In genomic region chr13:24965846-24966201, GRCm38 (mm10) we compare ENCODE assay signal across 8 mouse cellular contexts. TPM values are rescaled to one million over a fixed set of nuclear protein-coding genes. Genes with fewer than 3 reads are reported as not detected.
DNase-seq lines count a peak whose midpoint lies in the region; ATAC-seq and TF ChIP-seq lines count a peak whose summit lies in the region.

No protein-coding gene starts in this region.

- ATAC-seq in kidney, embryonic 15.5 days (replicated peaks; ENCODE audit: low FRiP score) = peak; percentile 49; the same call in 1 of the 2 replicates
- no peak for ATAC-seq in limb, embryonic 11.5 days (ENCODE audit: insufficient number of reproducible peaks, low FRiP score, low TSS enrichment, low read depth)
- ATAC-seq in neural tube, embryonic 14.5 days (ENCODE audit: low read depth) = peak; percentile 41

- 27% methylated on average over 5 of the region's 5 CpGs for WGBS in kidney, embryonic 15.5 days
- 37% methylated on average over 5 of the region's 5 CpGs for WGBS in limb, embryonic 11.5 days
- WGBS in neural tube, embryonic 14.5 days = 36% methylated on average over 5 of the region's 5 CpGs

- H3K4me2 ChIP-seq in kidney, embryonic 15.5 days = peak overlapping the region; percentile 56
- peak overlapping the region; percentile 34 for H3K4me2 ChIP-seq in limb, embryonic 11.5 days (ENCODE audit: low read depth, severe bottlenecking)
- H3K4me2 ChIP-seq in neural tube, embryonic 14.5 days (ENCODE audit: low read depth, low read length) = peak overlapping the region; percentile 37

- TF ChIP-seq POLR2A in embryonic fibroblast, embryonic 13.5 days (IDR thresholded peaks at IDR 0.05; ENCODE audit: low read depth, low read length) = no peak

- H3K9me3 ChIP-seq in kidney, embryonic 15.5 days (replicated peaks) = no peaks in the 10 kb centered on the region
- no peaks in the 10 kb centered on the region for H3K9me3 ChIP-seq in limb, embryonic 11.5 days (ENCODE audit: control insufficient read depth, low read length)
- H3K9me3 ChIP-seq in neural tube, embryonic 14.5 days (ENCODE audit: control insufficient read depth, low read length) = no peaks in the 10 kb centered on the region

- H3K9ac ChIP-seq in kidney, embryonic 15.5 days = no peak overlapping the region
- H3K9ac ChIP-seq in limb, embryonic 11.5 days (ENCODE audit: low read length) = no peak overlapping the region
- H3K9ac ChIP-seq in neural tube, embryonic 14.5 days (replicated peaks; ENCODE audit: low read depth, low read length) = no peak overlapping the region

- no peak for TF ChIP-seq CTCF in embryonic fibroblast, embryonic 13.5 days (IDR thresholded peaks at IDR 0.05; ENCODE audit: borderline replicate concordance, insufficient read depth, low read length)

- no peaks in the 10 kb centered on the region for H3K36me3 ChIP-seq in kidney, embryonic 15.5 days
- no peaks in the 10 kb centered on the region for H3K36me3 ChIP-seq in limb, embryonic 11.5 days (ENCODE audit: control insufficient read depth, insufficient read depth, low read length)
- H3K36me3 ChIP-seq in neural tube, embryonic 14.5 days (ENCODE audit: control insufficient read depth, insufficient read depth, low read length) = no peaks in the 10 kb centered on the region

- peaks cover 12% of the 10 kb centered on the region for H3K4me1 ChIP-seq in kidney, embryonic 15.5 days
- H3K4me1 ChIP-seq in embryonic fibroblast, embryonic 13.5 days (ENCODE audit: control insufficient read depth, insufficient read depth, low read length) = no peaks in the 10 kb centered on the region
- H3K4me1 ChIP-seq in limb, embryonic 11.5 days (ENCODE audit: control insufficient read depth, insufficient read depth, low read length) = no peaks in the 10 kb centered on the region
- no peaks in the 10 kb centered on the region for H3K4me1 ChIP-seq in neural tube, embryonic 14.5 days (ENCODE audit: control insufficient read depth, insufficient read depth, low read length)

- no peak overlapping the region for H3K27ac ChIP-seq in kidney, embryonic 15.5 days
- H3K27ac ChIP-seq in embryonic fibroblast, embryonic 13.5 days (ENCODE audit: insufficient read depth, low read length) = no peak overlapping the region
- no peak overlapping the region for H3K27ac ChIP-seq in limb, embryonic 11.5 days (replicated peaks; ENCODE audit: low read depth, low read length)
- no peak overlapping the region for H3K27ac ChIP-seq in neural tube, embryonic 14.5 days (ENCODE audit: low read depth, low read length)

- H3K4me3 ChIP-seq in kidney, embryonic 15.5 days (replicated peaks) = peak overlapping the region; percentile 38
- H3K4me3 ChIP-seq in embryonic fibroblast, embryonic 13.5 days (ENCODE audit: insufficient read depth, low read length) = peak overlapping the region; percentile 24
- 0 out of 2 replicates have a peak overlapping the region, but pooled peaks have one; percentile 8 for H3K4me3 ChIP-seq in limb, embryonic 11.5 days (ENCODE audit: low read depth, low read length)
- peak overlapping the region; percentile 25; the same call in 1 of the 2 replicates for H3K4me3 ChIP-seq in neural tube, embryonic 14.5 days (ENCODE audit: low read depth, low read length)

- no peaks in the 10 kb centered on the region for H3K27me3 ChIP-seq in kidney, embryonic 15.5 days
- H3K27me3 ChIP-seq in limb, embryonic 11.5 days (ENCODE audit: control insufficient read depth, insufficient read depth, low read length) = no peaks in the 10 kb centered on the region
- no peaks in the 10 kb centered on the region for H3K27me3 ChIP-seq in neural tube, embryonic 14.5 days (ENCODE audit: control insufficient read depth, insufficient read depth, low read length)

- DNase-seq in kidney, postnatal 14 days = no peak
- DNase-seq in limb, embryonic 11.5 days (ENCODE audit: low spot score) = no peak
- DNase-seq in right cerebral cortex, postnatal 10 days (ENCODE audit: low spot score in 2 of 2) = no peak
- no peak for DNase-seq in right cerebral cortex, postnatal 36 days (ENCODE audit: low spot score in 2 of 2)
- DNase-seq in urinary bladder, adult 2 months (ENCODE audit: low spot score) = no peak

RNA-seq across cellular contexts. Expression of gene Gpld1, which starts 22.9 kb away (rescaled TPM):
- 0.84 and 1.2 TPM in 2 replicates for polyA plus RNA-seq in kidney, embryonic 15.5 days (2015; fragmentation: Nextera tagmentation; extraction: Ambion mirVana)
- 0.45 and 1.1 TPM in 2 replicates for polyA plus RNA-seq in embryonic fibroblast, embryonic 13.5 days (2011; ENCODE audit: insufficient read length, low read depth, missing spikeins)
- 0.25 and 0.34 TPM in 2 replicates for polyA plus RNA-seq in limb, embryonic 11.5 days (2014; fragmentation: Nextera tagmentation; extraction: Ambion mirVana)
- polyA plus RNA-seq in neural tube, embryonic 14.5 days (2014; fragmentation: Nextera tagmentation; extraction: Ambion mirVana) = 2.3 and 3.9 TPM in 2 replicates
- polyA plus RNA-seq in urinary bladder, adult 2 months (2012; rRNA removed) = 13.7 and 15.2 TPM in 2 replicates

RNA-seq across cellular contexts. Expression of gene Aldh5a1, which starts 28.4 kb away (rescaled TPM):
- polyA plus RNA-seq in kidney, embryonic 15.5 days (2015; fragmentation: Nextera tagmentation; extraction: Ambion mirVana) = 7.8 and 7.9 TPM in 2 replicates
- polyA plus RNA-seq in embryonic fibroblast, embryonic 13.5 days (2011; ENCODE audit: insufficient read length, low read depth, missing spikeins) = 2.1 and 2.5 TPM in 2 replicates
- polyA plus RNA-seq in limb, embryonic 11.5 days (2014; fragmentation: Nextera tagmentation; extraction: Ambion mirVana) = 5.3 TPM in 2 replicates
- 15.4 and 16.3 TPM in 2 replicates for polyA plus RNA-seq in neural tube, embryonic 14.5 days (2014; fragmentation: Nextera tagmentation; extraction: Ambion mirVana)
- polyA plus RNA-seq in urinary bladder, adult 2 months (2012; rRNA removed) = 6.1 TPM in 2 replicates

RNA-seq across cellular contexts. Expression of gene Mrs2, which starts 54.4 kb away (rescaled TPM):
- polyA plus RNA-seq in kidney, embryonic 15.5 days (2015; fragmentation: Nextera tagmentation; extraction: Ambion mirVana) = 15.1 and 17.4 TPM in 2 replicates
- 27.0 and 31.3 TPM in 2 replicates for polyA plus RNA-seq in embryonic fibroblast, embryonic 13.5 days (2011; ENCODE audit: insufficient read length, low read depth, missing spikeins)
- polyA plus RNA-seq in limb, embryonic 11.5 days (2014; fragmentation: Nextera tagmentation; extraction: Ambion mirVana) = 23.4 and 27.7 TPM in 2 replicates
- 25.9 and 27.2 TPM in 2 replicates for polyA plus RNA-seq in neural tube, embryonic 14.5 days (2014; fragmentation: Nextera tagmentation; extraction: Ambion mirVana)
- 21.0 and 23.9 TPM in 2 replicates for polyA plus RNA-seq in urinary bladder, adult 2 months (2012; rRNA removed)
